Mouse (Mus musculus) cerebellum, adult 2 months (tissue): ENCODE data around the gene Sipa1. TPM values are rescaled to one million over a fixed set of nuclear protein-coding genes. Genes with fewer than 3 reads are reported as not detected.

ENCODE experiments used
- DNase-seq, 2 experiments: peaks; one replicate each; pipeline ENCODE4 v3.0.0; 2021
- H3K27ac ChIP-seq: fragments of 200-500 bp; 2 replicates; pipeline ENCODE4 v1.5.1; 2012; ENCODE audit warnings: low read length, control low read depth, inconsistent platforms; ENCODE audit not compliant: insufficient read depth
- H3K27me3 ChIP-seq: fragments of 200-500 bp; 2 replicates; pipeline ENCODE4 v1.6.1; 2012; ENCODE audit warnings: inconsistent platforms, mild to moderate bottlenecking, low read length, moderate library complexity; ENCODE audit not compliant: control insufficient read depth, insufficient read depth
- H3K4me1 ChIP-seq: fragments of 200-500 bp; 2 replicates; pipeline ENCODE4 v1.6.1; 2011; ENCODE audit warnings: low read length; ENCODE audit not compliant: control insufficient read depth, insufficient read depth
- H3K4me3 ChIP-seq: fragments of 200-500 bp; replicated peaks from 2 replicates; pipeline ENCODE3; 2011; ENCODE audit warnings: mild to moderate bottlenecking, low read depth, low read length, control low read depth; ENCODE audit not compliant: insufficient read depth
- CTCF ChIP-seq: fragments of 200-500 bp; IDR thresholded peaks from 2 replicates; pipeline ENCODE4 v1.5.1; 2011; ENCODE audit warnings: low read depth, mild to moderate bottlenecking, control low read depth, low read length, moderate library complexity, borderline replicate concordance; ENCODE audit not compliant: insufficient read depth
- POLR2A ChIP-seq: fragments of 200-500 bp; IDR thresholded peaks from 2 replicates; pipeline ENCODE4 v1.6.1; 2011; ENCODE audit warnings: low read length, control low read depth, borderline replicate concordance; ENCODE audit not compliant: insufficient read depth
- WGBS: fragments of 180-500 bp; shearing (Covaris S2); methylation state at CpG from one replicate; pipeline ENCODE4 v1.1.7; 2018; 5-methylcytosine and 5-hydroxymethylcytosine counted together
- polyA plus RNA-seq: library from polyadenylated mRNA; depleted of rRNA; stranded (reverse); fragments of >200 nt; gene quantifications from 2 replicates; pipeline ENCODE4 v1.2.3, GENCODE M21; 2012; rRNA removed

Sipa1 gene
- polyA plus RNA-seq, result 12.4 and 14.8 TPM in 2 replicates

DNA sequence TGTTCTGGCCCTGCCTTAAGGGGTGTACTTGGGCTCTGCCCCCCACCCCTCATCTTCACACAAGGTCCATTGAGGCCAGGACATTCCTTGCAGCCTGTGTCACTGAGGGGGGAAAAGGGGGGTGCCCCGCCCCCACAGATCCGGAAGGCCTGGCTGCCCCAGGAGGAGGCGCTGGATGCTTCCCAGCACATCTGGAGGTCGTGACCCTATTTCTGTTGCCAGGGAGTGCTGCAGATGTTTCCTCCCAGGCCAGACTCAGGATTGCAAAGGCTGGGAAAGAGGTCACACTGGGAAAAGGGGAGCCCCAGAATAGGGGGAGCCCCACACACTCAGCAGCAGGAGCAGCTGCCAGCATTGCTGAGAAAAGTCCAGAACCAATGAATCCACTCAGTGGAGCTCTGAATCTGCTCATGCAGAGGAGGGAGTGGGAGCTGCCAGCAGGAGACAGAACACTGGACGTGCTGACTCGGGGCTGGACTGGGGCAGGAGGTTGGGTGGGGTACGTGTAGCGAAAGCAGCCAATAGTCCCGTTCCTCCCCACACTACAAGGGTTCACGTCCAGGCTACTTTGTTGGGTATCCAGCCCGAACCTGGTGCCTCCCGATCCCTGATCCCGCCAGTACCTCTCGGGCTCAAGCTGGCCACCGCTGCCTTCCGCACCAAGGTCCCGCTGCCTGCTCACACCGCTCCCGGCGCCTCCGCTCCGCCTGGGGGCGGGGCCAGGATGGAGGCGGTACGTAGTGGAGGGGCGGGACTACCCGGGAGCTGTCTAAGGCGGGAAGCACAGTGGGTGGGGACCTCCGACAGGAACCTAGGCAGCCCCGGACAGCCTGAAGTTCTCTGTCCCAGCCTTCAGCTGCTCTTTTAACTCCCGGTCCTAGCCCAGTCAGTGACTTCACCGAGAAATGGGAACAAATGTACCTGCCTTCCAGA lies at the start of gene Sipa1:
Sipa1 (minus strand) TSS at position 727 of the 933 bp plus-strand sequence.
- TF ChIP-seq POLR2A (no peak), CTCF (no peak)
- peak; percentile 66 to 68 for DNase-seq

DNA sequence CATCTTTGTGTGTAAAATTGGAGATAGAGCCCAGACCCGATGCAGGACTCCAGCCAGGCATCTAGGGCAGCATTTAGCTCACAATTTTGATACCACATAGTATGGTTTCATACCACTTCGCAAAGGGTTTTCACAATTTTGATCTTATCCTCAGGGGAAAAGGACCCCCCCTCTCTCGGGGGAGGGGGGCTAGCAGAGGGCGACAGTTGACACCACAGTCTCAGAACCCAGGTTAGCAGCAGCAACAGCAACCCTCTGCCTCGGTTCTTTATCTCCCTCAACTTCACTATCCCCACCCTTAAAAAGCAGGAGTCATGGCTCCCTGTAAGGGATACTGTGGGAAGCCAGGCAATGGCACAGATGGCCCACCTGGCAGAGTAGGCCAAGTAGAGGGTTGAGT lies 49.7 kb upstream of the Sipa1 start:
- Histone ChIP-seq H3K27me3 (no peaks in the 10 kb centered on the region), H3K27ac (no peak overlapping the region), H3K4me3 (no peak overlapping the region), H3K4me1 (peaks cover 9% of the 10 kb centered on the region)
- no peak for DNase-seq
- TF ChIP-seq CTCF (no peak), POLR2A (no peak)
- 70% methylated on average over 5 of the region's 5 CpGs for WGBS

More for the DNA sequence above, at the start of gene Sipa1:
- Histone ChIP-seq H3K4me3 (peak within 1 kb of the TSS; percentile 4), H3K27ac (no peak within 1 kb of the TSS), H3K4me1 (peaks cover 4% of the 10 kb centered on the region; the same call in 1 of the 2 replicates), H3K27me3 (no peaks in the 10 kb centered on the region)
- 5% methylated on average over 32 of the region's 32 CpGs for WGBS

DNA sequence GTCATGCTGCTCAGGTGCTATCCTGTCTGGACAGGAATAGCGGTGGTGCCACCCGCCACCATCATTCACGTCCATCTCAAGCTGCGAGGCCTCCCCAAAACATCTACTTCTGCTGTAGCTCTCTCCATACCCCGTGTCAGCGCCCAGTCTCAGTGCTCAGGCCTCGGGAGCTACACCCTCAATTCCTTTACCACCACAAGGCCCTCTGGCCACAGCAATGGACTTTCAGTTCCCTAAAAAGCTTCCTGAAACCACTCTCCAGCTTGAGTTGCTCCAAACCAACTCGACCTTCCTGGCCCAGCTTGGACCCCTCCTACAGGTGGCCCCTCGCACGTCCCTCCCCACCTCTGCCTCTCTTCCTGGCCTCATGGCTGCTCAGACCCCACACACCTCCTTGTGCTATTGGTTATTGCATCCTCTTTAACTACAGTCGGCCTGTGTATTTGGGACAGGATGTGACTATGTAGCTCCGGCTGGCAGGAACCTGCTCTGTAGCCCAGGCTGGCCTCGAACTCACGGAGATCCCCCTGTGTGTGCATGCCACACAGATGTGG lies 48.5 kb upstream of the Sipa1 start:
- peaks cover 8% of the 10 kb centered on the region for H3K4me1 ChIP-seq
- TF ChIP-seq POLR2A, result no peak
- TF ChIP-seq CTCF, result no peak
- DNase-seq, result no peak
- WGBS, result 93% methylated on average over 14 of the region's 14 CpGs
- H3K27me3 ChIP-seq, result no peaks in the 10 kb centered on the region
- H3K27ac ChIP-seq, result no peak overlapping the region
- no peak overlapping the region for H3K4me3 ChIP-seq

DNA sequence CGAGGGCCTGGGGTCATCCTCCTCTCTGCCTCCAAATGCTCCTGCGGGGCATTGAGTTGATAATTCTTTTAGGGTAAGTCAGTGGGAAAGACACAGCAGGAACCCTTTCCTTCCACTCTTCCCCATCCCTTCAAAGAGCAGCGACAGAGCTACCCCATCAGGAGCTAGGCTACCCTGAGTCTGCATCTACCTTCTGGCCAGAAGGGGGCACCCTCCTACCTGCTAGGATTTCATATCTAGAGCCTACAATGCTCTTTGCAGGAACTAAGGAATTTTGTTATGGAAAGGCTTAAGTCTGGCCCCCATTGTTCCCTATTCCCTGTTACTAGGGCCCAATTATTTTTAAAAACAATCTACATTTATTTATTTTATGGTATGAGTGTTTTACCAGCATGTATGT lies 47.7 kb upstream of the Sipa1 start:
- H3K27me3 ChIP-seq, result no peaks in the 10 kb centered on the region
- no peak overlapping the region for H3K4me3 ChIP-seq
- H3K27ac ChIP-seq, result no peak overlapping the region
- TF ChIP-seq POLR2A (no peak), CTCF (peak; percentile 85)
- WGBS, result 11% methylated on average over 3 of the region's 3 CpGs
- peak; percentile 70 to 76 for DNase-seq
- H3K4me1 ChIP-seq, result peaks cover 5% of the 10 kb centered on the region; the same call in 1 of the 2 replicates

DNA sequence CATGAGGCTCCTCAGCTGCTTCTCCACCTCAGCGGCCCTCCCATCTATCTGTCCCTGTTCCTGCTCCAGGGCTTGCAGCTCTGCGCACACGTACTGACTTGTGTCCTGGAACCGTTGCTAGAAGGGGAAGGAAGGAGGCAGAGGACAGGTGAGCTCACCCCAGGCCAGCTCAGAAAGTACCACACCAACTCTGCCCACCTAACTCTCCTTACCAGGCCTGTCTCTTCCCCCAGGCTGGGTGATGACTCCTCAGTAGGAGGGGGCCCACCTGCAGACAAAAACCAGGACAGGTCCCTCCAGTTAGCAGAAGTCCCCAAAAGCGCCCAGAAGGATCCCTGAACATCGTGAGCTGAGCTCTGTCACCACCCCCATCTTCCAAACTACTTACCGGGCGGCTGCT lies 47.1 kb upstream of the Sipa1 start:
- WGBS, result 87% methylated on average over 8 of the region's 8 CpGs
- Histone ChIP-seq H3K27ac (no peak overlapping the region), H3K27me3 (no peaks in the 10 kb centered on the region), H3K4me3 (no peak overlapping the region), H3K4me1 (peaks cover 5% of the 10 kb centered on the region; the same call in 1 of the 2 replicates)
- TF ChIP-seq POLR2A (no peak), CTCF (no peak)
- no peak for DNase-seq

GRCm38 (mm10) chr19:5710068-5710467 lies 46.6 kb upstream of the Sipa1 start:
- H3K4me1 ChIP-seq, result peaks cover 5% of the 10 kb centered on the region; the same call in 1 of the 2 replicates
- H3K27me3 ChIP-seq, result no peaks in the 10 kb centered on the region
- H3K27ac ChIP-seq, result no peak overlapping the region
- TF ChIP-seq CTCF (no peak), POLR2A (no peak)
- WGBS, result 55% methylated on average over 6 of the region's 6 CpGs
- no peak overlapping the region for H3K4me3 ChIP-seq
- DNase-seq, result no peak

- 43% methylated on average over 10 of the region's 10 CpGs for WGBS
- DNase-seq, result no peak
- Histone ChIP-seq H3K27me3 (no peaks in the 10 kb centered on the region), H3K4me1 (no peaks in the 10 kb centered on the region), H3K27ac (no peak overlapping the region), H3K4me3 (no peak overlapping the region)
- TF ChIP-seq POLR2A, result no peak
- TF ChIP-seq CTCF, result no peak
These were observed 41.5 kb upstream of the Sipa1 start for GRCm38 (mm10) chr19:5704801-5705571.
